Mouse (Mus musculus) hindbrain, postnatal 0 days (tissue): ENCODE measurements around the gene Mmp15. TPM values are rescaled to one million over a fixed set of nuclear protein-coding genes. Genes with fewer than 3 reads are reported as not detected.

Experiments used
- ATAC-seq: fragments of 200-750 bp; cut with Nextera tagmentation; 2 replicates; pipeline ENCODE4 v1.8.0; 2017; ENCODE audit warnings: mild to moderate bottlenecking, moderate TSS enrichment, moderate library complexity
- DNase-seq: peaks from one replicate; pipeline ENCODE4 v3.0.0-alpha.2; 2015; ENCODE audit warnings: low spot score
- H3K27ac ChIP-seq: fragments of 300-500 bp; sonication (generic); 2 replicates; pipeline ENCODE4 v1.5.1; 2014; ENCODE audit warnings: mild to moderate bottlenecking
- H3K27me3 ChIP-seq: fragments of 300-500 bp; sonication (generic); 2 replicates; pipeline ENCODE4 v1.6.1; 2014; ENCODE audit warnings: low read length, mixed read lengths; ENCODE audit not compliant: insufficient read depth
- H3K36me3 ChIP-seq: fragments of 300-500 bp; sonication (generic); 2 replicates; pipeline ENCODE4 v1.6.1; 2014; ENCODE audit warnings: low read length, mixed read lengths; ENCODE audit not compliant: insufficient read depth
- H3K4me1 ChIP-seq: fragments of 300-500 bp; sonication (generic); 2 replicates; pipeline ENCODE4 v1.6.1; 2014; ENCODE audit warnings: antibody characterized with exemption, low read length, mixed read lengths; ENCODE audit not compliant: insufficient read depth
- H3K4me2 ChIP-seq: fragments of 300-500 bp; sonication (generic); 2 replicates; pipeline ENCODE4 v1.6.1; 2014; ENCODE audit warnings: low read depth, mild to moderate bottlenecking, low read length, moderate library complexity, mixed read lengths
- H3K4me3 ChIP-seq: fragments of 300-500 bp; sonication (generic); 2 replicates; pipeline ENCODE4 v1.5.1; 2014; ENCODE audit warnings: low read length
- H3K9ac ChIP-seq: fragments of 300-500 bp; sonication (generic); replicated peaks from 2 replicates; pipeline ENCODE4 v1.6.1; 2014; ENCODE audit warnings: mild to moderate bottlenecking, low read length, moderate library complexity, mixed read lengths
- H3K9me3 ChIP-seq: fragments of 300-500 bp; sonication (generic); 2 replicates; pipeline ENCODE4 v1.6.1; 2016; ENCODE audit warnings: low read length, mixed read lengths
- CTCF ChIP-seq: IDR thresholded peaks from 2 replicates; pipeline ENCODE4 v1.5.1; 2016; ENCODE audit warnings: antibody characterized with exemption, control low read depth, low read depth
- WGBS: fragments of 180-500 bp; shearing (Covaris S2); extraction: QIAGEN DNeasy Blood & Tissue Kit; methylation state at CpG from one replicate; pipeline ENCODE4 v1.1.7; 2014; 5-methylcytosine and 5-hydroxymethylcytosine counted together
- polyA plus RNA-seq: library from polyadenylated mRNA; unstranded; fragments of >200 nt; fragmentation: Nextera tagmentation; extraction: Ambion mirVana; gene quantifications from 2 replicates; pipeline ENCODE4 v1.2.1, GENCODE M21; 2015
- total RNA-seq: library from RNA; depleted of rRNA; stranded (reverse); fragments of >200 nt; gene quantifications from 2 replicates; pipeline ENCODE4 v1.2.3, GENCODE M21; 2014

The Mmp15 gene
- total and polyA plus RNA-seq, 2 experiments from 2014 or later = 14.0 to 72.9 TPM

DNA sequence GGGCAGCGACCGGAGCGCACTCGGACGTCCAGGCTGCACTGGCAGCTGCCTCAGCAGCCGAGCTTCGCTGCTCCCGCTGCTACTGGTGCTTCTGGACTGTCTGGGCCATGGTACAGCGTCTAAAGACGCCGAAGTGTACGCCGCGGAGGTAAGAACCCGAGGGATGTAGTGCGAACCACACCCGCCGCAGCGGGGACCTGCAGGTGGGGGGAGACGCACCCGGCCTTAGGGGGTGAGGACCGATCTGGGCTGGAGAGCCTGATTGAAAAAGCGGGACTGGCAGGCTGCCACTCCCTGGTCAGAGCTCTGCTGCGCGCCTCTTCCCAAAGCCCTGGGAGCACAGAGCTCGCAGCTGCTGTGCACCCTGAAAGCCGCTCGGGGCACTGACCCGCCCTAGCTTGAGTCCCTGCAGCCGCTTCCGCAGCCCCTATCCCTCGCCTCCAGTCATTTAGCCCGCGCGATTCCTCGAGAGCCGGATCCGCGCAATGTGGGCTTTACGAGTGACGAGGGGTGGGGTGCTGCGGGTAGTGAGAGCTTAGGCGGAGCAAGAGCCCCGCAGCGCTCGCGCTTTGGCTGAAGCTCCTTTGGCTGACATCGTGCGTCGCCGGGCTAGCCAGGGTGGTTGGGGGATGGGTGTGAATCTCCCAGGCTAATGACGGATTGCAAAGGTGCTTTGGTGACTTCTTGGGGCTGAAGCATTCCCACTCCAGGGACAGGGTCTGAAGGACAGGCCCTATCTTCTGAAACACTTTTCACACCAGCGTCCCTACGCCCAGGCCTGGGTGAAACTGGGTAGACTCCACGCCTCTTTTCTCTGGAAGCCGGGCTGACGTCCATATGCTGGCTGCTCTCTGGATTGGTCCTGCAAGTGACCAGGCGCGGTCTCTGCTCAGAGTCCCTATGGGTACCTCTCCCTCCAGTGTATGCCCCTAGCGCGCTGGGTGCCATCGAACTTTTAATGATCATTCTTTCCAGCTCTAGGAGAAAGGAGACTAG lies 1.1 kb downstream of the Mmp15 start:
- Histone ChIP-seq H3K9me3 (no peaks in the 10 kb centered on the region), H3K4me3 (peak overlapping the region; percentile 88), H3K27ac (peak overlapping the region; percentile 82), H3K36me3 (no peaks in the 10 kb centered on the region), H3K4me2 (peak overlapping the region; percentile 86), H3K27me3 (no peaks in the 10 kb centered on the region), H3K9ac (peak overlapping the region; percentile 60), H3K4me1 (peaks cover 32% of the 10 kb centered on the region)
- TF ChIP-seq CTCF = no peak; the same call in 1 of the 2 replicates
- WGBS = 2% methylated on average over 62 of the region's 62 CpGs
- ATAC-seq (peak; percentile 38), DNase-seq (peak; percentile 69)

- Histone ChIP-seq H3K9ac (no peak overlapping the region), H3K4me2 (peak overlapping the region; percentile 86), H3K9me3 (no peaks in the 10 kb centered on the region), H3K36me3 (no peaks in the 10 kb centered on the region), H3K4me1 (peaks cover 19% of the 10 kb centered on the region), H3K27me3 (no peaks in the 10 kb centered on the region), H3K4me3 (no peak overlapping the region), H3K27ac (no peak overlapping the region)
- ATAC-seq (no peak), DNase-seq (no peak)
- WGBS = 73% methylated on average over 2 of the region's 2 CpGs
- no peak for TF ChIP-seq CTCF
These were observed 2.5 kb downstream of the Mmp15 start for GRCm38 (mm10) chr8:95354606-95355005.

GRCm38 (mm10) chr8:95358550-95359411 lies 6.7 kb downstream of the Mmp15 start:
- DNase-seq = no peak
- Histone ChIP-seq H3K4me3 (no peak overlapping the region), H3K36me3 (no peaks in the 10 kb centered on the region), H3K9ac (no peak overlapping the region), H3K9me3 (no peaks in the 10 kb centered on the region), H3K4me1 (peaks cover 16% of the 10 kb centered on the region), H3K4me2 (no peak overlapping the region), H3K27me3 (no peaks in the 10 kb centered on the region), H3K27ac (no peak overlapping the region)
- ATAC-seq = no peak
- no peak for TF ChIP-seq CTCF
- 44% methylated on average over 7 of the region's 8 CpGs for WGBS

DNA sequence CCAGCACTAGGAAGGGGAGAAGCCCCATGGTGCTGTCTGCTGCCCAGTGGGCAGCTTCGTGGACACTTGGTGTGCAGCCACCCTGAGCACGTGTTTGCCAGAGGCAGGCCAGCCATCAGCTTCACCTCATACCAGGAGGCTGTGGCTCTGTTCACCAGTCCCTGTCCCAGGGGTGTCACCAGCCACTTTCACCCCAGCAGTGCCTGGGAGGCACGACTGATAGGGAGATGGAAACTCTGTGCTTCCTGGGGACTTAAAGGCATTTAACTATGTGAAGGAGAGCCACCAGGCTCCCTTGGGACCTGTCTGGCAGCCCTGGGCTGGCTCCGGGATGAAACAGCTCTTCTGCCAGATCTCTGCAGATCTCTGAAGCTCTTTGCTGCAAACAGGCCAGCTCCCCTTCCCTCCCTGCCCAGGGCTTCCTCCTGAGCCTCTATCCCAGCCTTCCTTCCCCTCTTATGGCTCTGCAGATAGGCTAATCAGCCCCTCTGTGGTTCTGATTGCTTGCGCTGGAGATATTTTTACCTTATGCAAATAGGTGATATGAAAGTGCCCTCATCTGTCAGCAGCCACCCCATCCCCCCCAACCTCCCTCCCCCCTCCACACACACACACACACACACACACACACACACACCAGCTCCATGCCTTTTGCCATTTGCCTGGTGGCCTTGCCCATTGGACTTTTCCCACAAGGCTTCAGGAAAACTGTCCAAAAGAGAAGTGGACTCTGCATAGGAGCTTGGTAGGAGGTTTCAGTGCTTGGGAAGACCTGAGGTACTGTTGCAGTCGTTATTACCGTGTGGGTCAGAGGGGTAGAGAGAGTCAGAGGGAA lies 8.3 kb downstream of the Mmp15 start:
- Histone ChIP-seq H3K9me3 (no peaks in the 10 kb centered on the region), H3K9ac (no peak overlapping the region; the same call in 1 of the 2 replicates), H3K4me2 (no peak overlapping the region), H3K27me3 (no peaks in the 10 kb centered on the region), H3K27ac (0 out of 2 replicates have a peak overlapping the region, but pooled peaks have one; percentile 17), H3K36me3 (no peaks in the 10 kb centered on the region), H3K4me1 (peaks cover 12% of the 10 kb centered on the region; the same call in 1 of the 2 replicates), H3K4me3 (no peak overlapping the region)
- ATAC-seq (peak; percentile 36; the same call in 1 of the 2 replicates), DNase-seq (no peak)
- 44% methylated on average over 7 of the region's 7 CpGs for WGBS
- no peak for TF ChIP-seq CTCF

- H3K4me1 ChIP-seq = 0 out of 2 replicates have a peak, but pooled peaks cover 8% of the 10 kb centered on the region
- no peak for ATAC-seq
- no peaks in the 10 kb centered on the region for H3K36me3 ChIP-seq
- no peak for DNase-seq
- H3K4me3 ChIP-seq = no peak overlapping the region
- no peak overlapping the region for H3K9ac ChIP-seq
- no peak for TF ChIP-seq CTCF
- no peaks in the 10 kb centered on the region for H3K9me3 ChIP-seq
- H3K27ac ChIP-seq = no peak overlapping the region
- 80% methylated on average over 3 of the region's 3 CpGs for WGBS
- H3K27me3 ChIP-seq = no peaks in the 10 kb centered on the region
- H3K4me2 ChIP-seq = no peak overlapping the region
These were observed 8.9 kb downstream of the Mmp15 start for GRCm38 (mm10) chr8:95361016-95361341.

- Histone ChIP-seq H3K4me1 (0 out of 2 replicates have a peak, but pooled peaks cover 4% of the 10 kb centered on the region), H3K4me2 (no peak overlapping the region), H3K27me3 (no peaks in the 10 kb centered on the region), H3K4me3 (no peak overlapping the region), H3K9me3 (no peaks in the 10 kb centered on the region), H3K27ac (no peak overlapping the region), H3K9ac (no peak overlapping the region), H3K36me3 (no peaks in the 10 kb centered on the region)
- DNase-seq (no peak), ATAC-seq (no peak)
- no peak for TF ChIP-seq CTCF
- 69% methylated on average over 6 of the region's 6 CpGs for WGBS
These were observed 10.2 kb downstream of the Mmp15 start for GRCm38 (mm10) chr8:95362272-95362671.
